Mouse (Mus musculus): ENCODE results near the gene Slc1a5.

DNA sequence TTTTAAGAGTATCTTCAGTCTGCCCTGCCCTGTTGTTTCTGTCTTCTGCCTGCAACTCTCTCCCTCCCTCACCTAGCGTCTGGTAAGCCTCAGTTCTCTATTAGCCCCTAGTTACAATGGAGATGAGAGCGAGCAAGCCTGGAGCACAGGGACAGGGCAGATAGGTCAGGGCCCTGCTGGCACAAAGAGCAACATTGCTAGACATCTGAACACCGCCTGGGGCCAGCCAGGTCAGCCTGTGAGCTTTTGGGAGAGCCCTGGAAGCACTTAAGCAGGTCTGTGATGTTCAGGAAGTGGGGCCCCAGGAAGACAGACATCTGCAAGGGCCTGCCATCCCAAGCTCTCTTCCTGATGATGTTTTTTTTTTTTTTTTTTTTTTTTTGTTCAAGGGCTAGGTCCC, 40.0 kb downstream of the Slc1a5 start:
- TF ChIP-seq CTCF (IDR thresholded peaks at IDR 0.05; ENCODE audit: low read depth, low read length) (no peak), POLR2A (IDR thresholded peaks at IDR 0.05; ENCODE audit: insufficient read depth, low read length) (no peak)
